Mouse (Mus musculus): Measurements from ENCODE around the gene Eif4g3.
"Not testable (repeated sequence)": the region's sequence is repeated elsewhere in the genome, so short reads cannot be mapped to it uniquely, and the experiment has no call there.

Gene Eif4g3

DNA sequence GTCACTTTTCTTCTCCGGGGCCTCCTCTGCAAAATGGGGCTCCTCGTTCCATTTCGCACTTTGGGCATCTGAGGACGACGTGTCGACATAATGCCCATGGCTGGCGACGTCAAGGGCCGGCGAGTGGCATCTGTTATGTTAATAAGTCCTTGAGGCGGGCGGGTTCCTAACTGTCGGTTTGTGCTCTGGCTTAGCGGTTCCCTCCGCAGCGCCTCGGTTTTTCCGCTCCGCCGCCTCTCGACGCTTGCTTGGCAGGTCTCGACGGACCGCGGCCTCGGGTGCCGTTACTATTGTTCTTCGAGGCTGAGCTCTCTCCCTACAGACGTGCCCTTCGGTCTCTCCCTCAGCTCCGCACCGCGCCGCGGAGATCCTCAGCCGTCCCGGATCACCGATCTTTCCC, at the start of gene Eif4g3:
Gene Eif4g3, plus strand, starts transcription at position 133 of the 400 bp plus-strand sequence.
- DNase-seq (ENCODE audit: low spot score), result no peak

- no peak for DNase-seq (ENCODE audit: low spot score)
Observed at GRCm38 (mm10) chr4:137943540-137943939, 49.3 kb upstream of the Eif4g3 start.

DNA sequence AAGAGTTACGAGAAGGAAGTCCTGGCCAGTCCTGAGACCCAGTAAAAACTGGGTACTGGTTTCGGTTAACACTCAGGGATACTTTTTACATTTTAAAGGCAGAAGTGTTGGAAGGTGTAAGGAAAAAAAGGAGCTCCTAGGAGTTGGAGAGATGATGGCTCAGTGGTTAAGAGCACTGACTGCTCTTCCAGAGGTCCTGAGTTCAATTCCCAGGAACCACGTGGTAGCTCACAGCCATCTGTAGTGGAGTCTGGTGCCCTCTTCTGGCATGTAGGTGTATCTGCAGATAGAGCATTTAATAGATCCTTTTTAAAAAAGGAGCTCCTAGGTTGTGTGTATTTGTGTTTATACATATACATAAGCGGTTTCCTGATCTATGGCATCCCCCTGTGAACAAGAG, 47.4 kb upstream of the Eif4g3 start:
- DNase-seq (ENCODE audit: low spot score), result no peak

- DNase-seq (ENCODE audit: low spot score), result no peak
Observed at GRCm38 (mm10) chr4:137946419-137946818, 46.4 kb upstream of the Eif4g3 start.

DNA sequence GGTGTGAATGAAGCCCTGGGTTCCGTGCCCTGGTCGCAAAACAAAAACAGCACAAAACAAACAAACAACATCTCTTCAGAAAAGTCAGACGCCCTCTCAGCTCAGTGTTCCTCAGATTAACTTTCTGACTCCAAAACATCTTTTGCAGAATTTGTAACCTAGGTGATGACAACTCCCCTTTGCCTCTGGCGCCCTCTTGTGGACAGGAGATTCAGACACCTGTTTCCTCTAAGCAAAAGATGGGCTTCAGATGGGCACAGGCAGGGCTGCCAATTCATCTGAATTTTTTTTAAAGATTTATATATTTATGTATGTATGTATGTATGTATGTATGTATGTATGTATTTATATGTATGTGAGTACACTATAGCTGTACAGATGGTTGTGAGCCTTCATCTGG, 40.0 kb upstream of the Eif4g3 start:
- peak; percentile 56 for DNase-seq (ENCODE audit: low spot score)

DNA sequence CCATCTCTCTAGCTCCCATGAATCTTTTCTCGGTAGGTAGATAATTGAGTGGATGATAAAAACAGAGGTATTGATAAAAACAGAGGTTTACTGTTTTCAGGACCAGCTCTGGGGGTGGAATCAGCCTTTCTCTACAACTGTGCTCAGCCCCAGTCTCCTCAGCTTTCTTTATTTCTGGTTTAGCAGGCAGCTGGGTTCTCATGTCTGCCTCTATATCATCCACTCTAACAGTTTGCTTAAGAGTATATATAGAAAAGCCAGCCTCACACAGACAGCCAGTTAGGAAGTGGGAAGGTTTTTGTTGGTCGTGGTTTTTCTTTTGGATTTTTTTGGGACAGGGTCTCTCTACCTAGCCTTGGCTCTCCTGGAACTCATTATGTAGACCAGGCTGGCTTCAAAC, 38.6 kb upstream of the Eif4g3 start:
- no peak for DNase-seq (ENCODE audit: low spot score)

DNA sequence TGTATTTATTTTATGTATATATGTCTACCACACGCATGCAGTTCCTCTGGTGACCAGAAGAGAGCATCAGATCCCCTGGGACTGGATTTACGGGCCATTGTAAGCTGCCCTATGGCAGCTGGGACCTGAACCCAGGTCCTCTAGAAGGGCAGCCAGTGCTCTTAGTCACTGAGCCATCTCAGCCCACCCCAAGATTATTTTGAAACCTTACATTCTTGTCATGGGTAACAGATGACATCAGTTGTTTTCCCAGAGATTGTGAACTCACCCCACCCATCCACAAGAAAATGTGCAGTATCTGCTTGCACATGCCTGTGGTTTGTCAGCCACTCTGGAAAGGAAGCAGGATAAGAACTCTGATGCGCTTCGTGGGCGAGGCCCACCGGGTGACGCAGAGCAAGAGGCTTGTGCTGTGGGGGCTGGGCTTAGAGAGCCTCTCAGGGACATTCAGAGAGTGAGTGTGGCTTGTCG, 37.9 kb upstream of the Eif4g3 start:
- no peak for DNase-seq (ENCODE audit: low spot score)

GRCm38 (mm10) chr4:137956260-137956659, 36.6 kb upstream of the Eif4g3 start:
- DNase-seq (ENCODE audit: low spot score), result no peak

GRCm38 (mm10) chr4:137959889-137960665, 32.7 kb upstream of the Eif4g3 start:
- no peak for DNase-seq (ENCODE audit: low spot score)

DNA sequence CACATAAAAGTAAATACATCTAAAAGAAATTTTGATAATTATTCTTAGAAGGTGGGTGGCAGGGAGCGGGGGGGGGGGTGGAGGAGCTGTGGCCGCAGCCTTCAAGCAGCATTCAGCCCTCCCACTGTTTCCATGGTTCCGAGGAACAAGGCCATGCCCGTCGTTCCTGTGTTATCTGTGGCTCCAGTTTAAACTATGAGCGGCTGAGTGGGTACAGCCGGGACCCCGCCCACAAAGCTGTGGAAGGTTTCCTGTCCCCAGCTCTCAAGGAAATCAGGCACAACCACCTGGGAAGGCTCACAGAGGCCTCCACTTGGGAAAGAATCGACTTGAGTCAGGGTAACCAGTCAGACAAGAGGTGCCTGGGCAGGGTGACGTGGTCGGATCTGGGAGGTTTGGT, 32.1 kb upstream of the Eif4g3 start:
- no peak for DNase-seq (ENCODE audit: low spot score)

- DNase-seq (ENCODE audit: low spot score), result no peak
Observed at GRCm38 (mm10) chr4:137962643-137963350, 30.0 kb upstream of the Eif4g3 start.

GRCm38 (mm10) chr4:137963431-137963830, 29.4 kb upstream of the Eif4g3 start:
- DNase-seq (ENCODE audit: low spot score), result no peak

DNA sequence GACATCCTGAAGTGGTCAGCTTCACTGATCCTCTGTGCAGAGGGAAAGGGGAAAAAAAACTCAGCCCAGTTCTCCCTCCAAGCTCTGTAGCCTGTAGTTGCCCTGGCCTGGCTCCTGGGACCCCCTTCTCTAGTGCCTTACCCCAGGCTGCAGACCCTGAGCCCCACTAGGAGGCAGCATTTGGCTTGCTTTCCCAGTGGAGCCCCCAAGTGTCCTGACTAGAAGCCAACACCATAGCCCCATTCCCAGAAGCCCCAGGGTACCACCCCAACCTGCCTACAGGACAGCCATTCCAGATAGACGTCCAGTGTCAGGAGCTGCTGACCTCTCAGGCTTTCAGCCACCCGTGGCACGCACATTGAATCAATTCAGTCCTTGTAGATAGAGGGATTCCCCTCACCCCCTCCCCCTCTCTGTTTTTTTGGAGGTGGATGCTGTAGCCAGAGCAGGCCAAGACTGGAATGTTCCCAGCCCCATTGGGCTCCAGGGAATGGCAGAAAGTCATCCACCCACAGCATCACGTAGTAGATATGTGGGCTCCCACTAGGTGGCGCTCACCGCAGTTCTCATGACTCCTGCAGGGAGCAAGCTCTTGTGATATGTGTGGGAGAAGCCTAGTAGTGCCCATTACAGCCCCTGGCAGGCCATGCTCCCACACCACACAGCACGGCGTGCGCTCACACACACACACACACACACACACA, 28.8 kb upstream of the Eif4g3 start:
- peak; percentile 61 for DNase-seq (ENCODE audit: low spot score)

DNA sequence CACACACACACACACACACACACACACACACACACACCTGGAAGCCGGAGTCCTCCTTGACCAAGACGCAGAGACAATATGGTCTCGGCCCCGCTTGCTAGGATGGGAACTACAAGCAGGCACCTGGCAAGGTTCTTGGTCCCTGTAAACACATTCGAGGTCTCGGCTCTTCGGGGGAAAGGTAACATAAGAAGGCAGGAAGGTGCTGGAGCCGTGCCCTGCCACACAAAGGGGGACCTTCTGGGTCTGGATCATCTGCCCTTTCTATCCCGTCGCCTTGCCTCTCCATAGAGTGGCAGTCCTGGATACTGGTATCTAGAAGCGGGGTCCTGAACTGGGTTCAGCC, 28.3 kb upstream of the Eif4g3 start:
- no peak for DNase-seq (ENCODE audit: low spot score)

GRCm38 (mm10) chr4:137968203-137968602, 24.6 kb upstream of the Eif4g3 start:
- DNase-seq (ENCODE audit: low spot score), result peak; percentile 48

DNA sequence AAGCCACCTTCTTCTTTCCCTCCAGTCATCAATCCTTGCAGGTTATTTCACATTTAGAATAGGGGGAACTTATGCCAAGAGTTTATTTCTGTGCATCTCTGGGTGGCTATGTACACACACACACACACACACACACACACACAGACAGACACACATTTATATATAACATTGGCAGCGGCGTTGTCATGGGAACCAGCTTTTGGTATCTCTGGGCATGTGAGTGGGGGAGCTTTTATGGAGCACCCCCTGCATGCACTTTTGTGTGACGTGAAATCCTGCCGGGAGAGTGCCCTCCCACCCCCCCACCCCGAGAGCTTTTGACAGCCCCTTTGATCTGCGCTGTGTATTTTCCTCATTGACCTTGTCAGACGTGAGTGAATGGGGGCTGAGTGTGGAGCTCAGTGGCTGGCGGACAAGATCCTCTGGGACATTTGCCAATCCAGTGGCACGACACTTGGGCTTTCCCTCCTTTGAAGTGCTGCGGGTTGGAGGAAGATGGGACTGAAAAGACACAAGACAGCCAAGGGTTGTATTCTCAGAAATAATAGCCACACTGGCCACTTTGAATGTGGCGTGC, 22.1 kb upstream of the Eif4g3 start:
- not testable (repeated sequence) for DNase-seq (ENCODE audit: low spot score)

DNA sequence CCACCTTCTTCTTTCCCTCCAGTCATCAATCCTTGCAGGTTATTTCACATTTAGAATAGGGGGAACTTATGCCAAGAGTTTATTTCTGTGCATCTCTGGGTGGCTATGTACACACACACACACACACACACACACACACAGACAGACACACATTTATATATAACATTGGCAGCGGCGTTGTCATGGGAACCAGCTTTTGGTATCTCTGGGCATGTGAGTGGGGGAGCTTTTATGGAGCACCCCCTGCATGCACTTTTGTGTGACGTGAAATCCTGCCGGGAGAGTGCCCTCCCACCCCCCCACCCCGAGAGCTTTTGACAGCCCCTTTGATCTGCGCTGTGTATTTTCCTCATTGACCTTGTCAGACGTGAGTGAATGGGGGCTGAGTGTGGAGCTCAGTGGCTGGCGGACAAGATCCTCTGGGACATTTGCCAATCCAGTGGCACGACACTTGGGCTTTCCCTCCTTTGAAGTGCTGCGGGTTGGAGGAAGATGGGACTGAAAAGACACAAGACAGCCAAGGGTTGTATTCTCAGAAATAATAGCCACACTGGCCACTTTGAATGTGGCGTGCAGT, 17.9 kb upstream of the Eif4g3 start:
- DNase-seq (ENCODE audit: low spot score), result not testable (repeated sequence)

DNA sequence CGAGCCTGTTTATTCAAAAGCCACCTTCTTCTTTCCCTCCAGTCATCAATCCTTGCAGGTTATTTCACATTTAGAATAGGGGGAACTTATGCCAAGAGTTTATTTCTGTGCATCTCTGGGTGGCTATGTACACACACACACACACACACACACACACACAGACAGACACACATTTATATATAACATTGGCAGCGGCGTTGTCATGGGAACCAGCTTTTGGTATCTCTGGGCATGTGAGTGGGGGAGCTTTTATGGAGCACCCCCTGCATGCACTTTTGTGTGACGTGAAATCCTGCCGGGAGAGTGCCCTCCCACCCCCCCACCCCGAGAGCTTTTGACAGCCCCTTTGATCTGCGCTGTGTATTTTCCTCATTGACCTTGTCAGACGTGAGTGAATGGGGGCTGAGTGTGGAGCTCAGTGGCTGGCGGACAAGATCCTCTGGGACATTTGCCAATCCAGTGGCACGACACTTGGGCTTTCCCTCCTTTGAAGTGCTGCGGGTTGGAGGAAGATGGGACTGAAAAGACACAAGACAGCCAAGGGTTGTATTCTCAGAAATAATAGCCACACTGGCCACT, 13.7 kb upstream of the Eif4g3 start:
- not testable (repeated sequence) for DNase-seq (ENCODE audit: low spot score)

GRCm38 (mm10) chr4:137982869-137983268, 10.0 kb upstream of the Eif4g3 start:
- no peak for DNase-seq (ENCODE audit: low spot score)

GRCm38 (mm10) chr4:137984212-137984611, 8.6 kb upstream of the Eif4g3 start:
- DNase-seq (ENCODE audit: low spot score), result no peak

- DNase-seq (ENCODE audit: low spot score), result no peak
Observed at GRCm38 (mm10) chr4:137984746-137985145, 8.1 kb upstream of the Eif4g3 start.

- no peak for DNase-seq (ENCODE audit: low spot score)
Observed at GRCm38 (mm10) chr4:137989426-137989825, 3.4 kb upstream of the Eif4g3 start.
